Mouse (Mus musculus): ENCODE measurements around the gene Cxcl13.

DNA sequence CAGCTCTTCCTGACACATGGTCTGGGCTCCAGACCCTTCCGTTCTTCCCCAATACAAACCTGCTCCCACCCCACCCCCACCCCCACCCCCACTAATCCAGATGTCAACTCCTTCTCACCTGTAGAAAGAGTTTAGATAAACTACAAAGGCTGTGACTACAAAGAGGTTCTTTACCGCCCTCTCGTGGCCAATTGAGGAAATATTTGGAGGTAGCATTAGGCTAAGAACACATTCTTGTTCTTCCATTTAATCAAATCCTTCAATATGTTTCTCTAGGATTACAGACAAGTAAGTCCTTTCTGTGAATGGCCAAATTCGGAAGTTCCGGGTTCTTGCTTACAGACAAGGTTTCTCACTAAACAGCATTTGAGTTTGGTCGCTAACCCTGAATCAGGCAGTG, 14.1 kb downstream of the Cxcl13 start:
- TF ChIP-seq USF1 (IDR thresholded peaks at IDR 0.05; ENCODE audit: low read depth) (no peak), CEBPB (IDR thresholded peaks at IDR 0.05; ENCODE audit: low read depth) (no peak), CTCF (IDR thresholded peaks at IDR 0.05; ENCODE audit: control insufficient read depth, insufficient read depth, insufficient read length) (no peak)
